Mouse (Mus musculus) small intestine, adult 2 months (tissue): ENCODE data around the gene Scd4.
"Not testable (repeated sequence)": the region's sequence is repeated elsewhere in the genome, so short reads cannot be mapped to it uniquely, and the experiment has no call there.

Experiments used
- CTCF ChIP-seq: fragments of 200-500 bp; IDR thresholded peaks from 2 replicates; pipeline ENCODE4 v1.5.1; 2012; ENCODE audit warnings: low read depth, mild to moderate bottlenecking, control low read depth, inconsistent platforms, low read length, moderate library complexity, mixed read lengths; ENCODE audit not compliant: insufficient replicate concordance, insufficient read length; ENCODE audit errors: extremely low read depth
- POLR2A ChIP-seq: fragments of 200-500 bp; IDR thresholded peaks from 2 replicates; pipeline ENCODE4 v1.6.1; 2012; ENCODE audit warnings: low read depth, mild to moderate bottlenecking, control low read depth, inconsistent platforms, low read length, moderate library complexity

GRCm38 (mm10) chr19:44310155-44310575 is 22.7 kb upstream of the Scd4 start:
- TF ChIP-seq POLR2A, CTCF: not testable (repeated sequence)
